Mouse (Mus musculus): ENCODE data around the gene Olfr470.
"Not testable (repeated sequence)": the region's sequence is repeated elsewhere in the genome, so short reads cannot be mapped to it uniquely, and the experiment has no call there.

Olfr470 gene

GRCm38 (mm10) chr7:107847390-107847789, at the start of gene Olfr470:
TSS of gene Olfr470 (minus strand) at chr7:107847490.
- DNase-seq (ENCODE audit: low spot score): not testable (repeated sequence)

- no peak for DNase-seq (ENCODE audit: low spot score)
Observed at GRCm38 (mm10) chr7:107841719-107842118, 5.6 kb downstream of the Olfr470 start.

DNA sequence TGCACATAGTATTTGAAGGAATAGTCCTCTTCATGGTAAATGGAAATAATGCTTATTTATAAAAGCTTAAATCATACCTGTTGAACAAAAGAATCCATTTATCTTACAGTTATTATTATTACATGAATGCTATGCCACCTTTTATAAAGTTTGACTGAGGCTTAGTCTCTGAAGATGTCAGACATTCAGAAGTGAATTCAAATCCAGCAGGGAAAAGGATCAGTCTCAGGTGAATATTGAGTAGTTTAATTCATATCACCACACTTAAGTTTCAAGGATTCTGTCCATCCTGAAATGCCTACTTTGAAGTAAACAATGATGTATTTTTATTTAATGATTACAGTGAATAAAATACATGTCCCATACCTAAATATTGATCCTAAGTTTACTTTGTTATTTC, 21.8 kb downstream of the Olfr470 start, which contains the start of gene Olfr469:
TSS of gene Olfr469 (minus strand) at position 101 of the 400 bp plus-strand sequence.
- DNase-seq (ENCODE audit: low spot score): not testable (repeated sequence)

DNA sequence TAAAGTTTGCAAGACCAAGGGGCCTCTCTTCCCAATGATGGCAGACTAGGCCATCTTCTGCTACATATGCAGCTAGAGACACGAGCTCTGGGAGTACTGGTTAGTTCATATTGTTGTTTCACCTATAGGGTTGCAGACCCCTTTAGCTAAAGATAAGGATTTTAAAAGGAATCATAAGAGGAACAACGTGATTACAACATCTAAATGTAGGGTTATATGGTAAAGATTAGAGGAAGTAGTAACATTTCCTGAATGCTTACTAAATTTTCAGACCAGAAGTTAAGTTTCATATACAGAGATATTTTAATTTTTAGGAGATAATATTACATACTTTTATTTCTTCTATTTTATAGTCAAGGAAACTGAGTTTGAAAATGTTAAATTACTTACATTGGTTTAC, 23.4 kb downstream of the Olfr470 start:
- not testable (repeated sequence) for DNase-seq (ENCODE audit: low spot score)

DNA sequence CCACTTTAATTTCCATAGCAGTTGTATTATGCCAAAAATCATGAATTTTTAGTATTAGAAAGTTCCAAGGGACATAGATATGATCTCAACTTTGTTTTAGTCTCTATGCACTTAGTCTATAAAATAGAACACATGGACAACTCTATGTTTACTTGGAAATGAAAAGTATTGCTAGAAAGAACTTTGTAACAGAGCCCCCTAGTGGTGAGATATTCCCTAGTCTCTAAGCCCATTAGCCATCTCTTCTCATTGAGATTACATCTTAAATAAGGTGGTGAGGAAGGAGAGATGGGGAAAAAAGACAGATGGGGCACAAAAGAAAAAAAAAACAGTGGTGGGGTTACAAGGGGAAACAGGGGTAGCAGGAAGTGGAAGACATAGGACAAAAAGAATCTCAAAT, 27.8 kb downstream of the Olfr470 start:
- no peak for DNase-seq (ENCODE audit: low spot score)

DNA sequence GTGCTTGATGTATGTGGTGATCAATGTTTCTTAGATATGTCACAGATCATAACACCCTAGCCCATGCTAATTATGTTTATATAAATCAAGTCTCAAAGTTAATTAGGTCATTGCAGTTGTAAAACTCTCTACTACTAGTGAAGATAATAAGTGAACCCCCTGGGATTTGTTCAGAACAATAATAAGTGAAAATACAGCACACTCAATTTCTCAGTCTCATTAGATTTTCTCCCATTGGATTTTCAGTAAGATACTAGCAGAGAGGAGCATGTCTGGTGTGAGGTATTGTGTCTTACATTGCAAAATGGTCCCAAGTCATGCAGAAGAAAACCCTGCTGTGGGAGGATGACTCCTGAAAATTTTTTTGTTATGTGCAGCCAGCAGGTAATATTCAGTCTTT, 35.3 kb downstream of the Olfr470 start, which contains the start of gene Olfr467:
TSS of gene Olfr467 (plus strand) at position 301 of the 400 bp plus-strand sequence.
- DNase-seq (ENCODE audit: low spot score): no peak

GRCm38 (mm10) chr7:107802138-107802537, 45.2 kb downstream of the Olfr470 start:
- no peak for DNase-seq (ENCODE audit: low spot score)

DNA sequence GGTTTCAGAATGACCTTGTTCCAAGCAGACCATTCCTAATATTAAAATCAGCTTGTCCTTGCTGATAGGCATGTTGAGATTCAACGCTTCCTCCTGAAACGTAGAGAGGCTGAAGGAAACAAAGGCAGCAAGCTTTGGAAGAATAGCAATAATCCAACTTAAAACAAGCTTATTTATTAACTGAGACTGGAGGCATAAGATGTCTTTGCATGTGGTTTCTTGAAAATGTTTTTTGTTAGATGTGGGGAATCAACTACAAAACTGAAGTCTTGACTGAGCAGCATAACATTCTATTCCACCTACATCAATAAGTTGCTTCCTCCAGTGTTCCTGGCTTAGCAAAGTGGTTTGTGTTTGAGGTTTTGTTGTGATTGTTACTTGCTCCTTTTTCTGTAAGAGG, 46.2 kb downstream of the Olfr470 start, which contains the start of gene Ovch2:
TSS of gene Ovch2 (minus strand) at position 101 of the 400 bp plus-strand sequence.
- DNase-seq (ENCODE audit: low spot score): no peak

GRCm38 (mm10) chr7:107796500-107796899, 50.8 kb downstream of the Olfr470 start:
- no peak for DNase-seq (ENCODE audit: low spot score)

Measured in layer of hippocampus, adult 11-12 months (tissue).